Mouse (Mus musculus) liver, postnatal 0 days (tissue): ENCODE measurements around the gene Fbxw10. TPM values are rescaled to one million over a fixed set of nuclear protein-coding genes. Genes with fewer than 3 reads are reported as not detected.

Source experiments
- ATAC-seq: fragments of 200-750 bp; cut with Nextera tagmentation; 2 replicates; pipeline ENCODE4 v1.8.0; 2017; ENCODE audit warnings: mild to moderate bottlenecking, moderate library complexity
- DNase-seq: peaks from one replicate; pipeline ENCODE4 v3.0.0-alpha.2; 2016
- H3K27ac ChIP-seq: fragments of 300-500 bp; sonication (generic); 2 replicates; pipeline ENCODE4 v1.5.1; 2014; ENCODE audit warnings: antibody characterized with exemption, moderate library complexity, mild to moderate bottlenecking, low read depth
- H3K27me3 ChIP-seq: fragments of 300-500 bp; sonication (generic); 2 replicates; pipeline ENCODE4 v1.6.1; 2014; ENCODE audit warnings: low read length, control low read depth, mixed read lengths; ENCODE audit not compliant: insufficient read depth
- H3K36me3 ChIP-seq: fragments of 300-500 bp; sonication (generic); replicated peaks from 2 replicates; pipeline ENCODE4 v1.6.1; 2014; ENCODE audit warnings: mild to moderate bottlenecking, control low read depth, low read length, moderate library complexity, mixed read lengths; ENCODE audit not compliant: insufficient read depth
- H3K4me1 ChIP-seq: fragments of 300-500 bp; sonication (generic); 2 replicates; pipeline ENCODE4 v1.6.1; 2014; ENCODE audit warnings: antibody characterized with exemption, mild to moderate bottlenecking, control low read depth; ENCODE audit not compliant: insufficient read depth
- H3K4me2 ChIP-seq: fragments of 300-500 bp; sonication (generic); 2 replicates; pipeline ENCODE4 v1.6.1; 2014; ENCODE audit warnings: low read depth, mild to moderate bottlenecking, low read length, moderate library complexity, mixed read lengths
- H3K4me3 ChIP-seq: fragments of 300-500 bp; sonication (generic); 2 replicates; pipeline ENCODE4 v1.5.1; 2014; ENCODE audit warnings: low read depth, low read length
- H3K9ac ChIP-seq: fragments of 300-500 bp; sonication (generic); replicated peaks from 2 replicates; pipeline ENCODE4 v1.6.1; 2014; ENCODE audit warnings: mild to moderate bottlenecking, moderate library complexity
- H3K9me3 ChIP-seq: fragments of 300-500 bp; sonication (generic); 2 replicates; pipeline ENCODE4 v1.6.1; 2016; ENCODE audit warnings: mild to moderate bottlenecking, control low read depth, low read length, mixed read lengths
- CTCF ChIP-seq: sonication (generic); IDR thresholded peaks from 2 replicates; pipeline ENCODE4 v1.5.1; 2016; ENCODE audit warnings: antibody characterized with exemption, low read depth
- EP300 ChIP-seq: IDR thresholded peaks from 2 replicates; pipeline ENCODE4 v1.6.1; 2016; ENCODE audit warnings: antibody characterized with exemption, low read depth, mild to moderate bottlenecking
- WGBS: fragments of 180-500 bp; shearing (Covaris S2); extraction: QIAGEN DNeasy Blood & Tissue Kit; methylation state at CpG from one replicate; pipeline ENCODE4 v1.1.7; 2014; ENCODE audit not compliant: insufficient replicate concordance; 5-methylcytosine and 5-hydroxymethylcytosine counted together
- polyA plus RNA-seq: library from polyadenylated mRNA; unstranded; fragments of >200 nt; fragmentation: Nextera tagmentation; extraction: Ambion mirVana; gene quantifications from 2 replicates; pipeline ENCODE4 v1.2.1, GENCODE M21; 2015

The Fbxw10 gene
- polyA plus RNA-seq, 1 experiment from 2014 or later: 0.13 TPM

DNA sequence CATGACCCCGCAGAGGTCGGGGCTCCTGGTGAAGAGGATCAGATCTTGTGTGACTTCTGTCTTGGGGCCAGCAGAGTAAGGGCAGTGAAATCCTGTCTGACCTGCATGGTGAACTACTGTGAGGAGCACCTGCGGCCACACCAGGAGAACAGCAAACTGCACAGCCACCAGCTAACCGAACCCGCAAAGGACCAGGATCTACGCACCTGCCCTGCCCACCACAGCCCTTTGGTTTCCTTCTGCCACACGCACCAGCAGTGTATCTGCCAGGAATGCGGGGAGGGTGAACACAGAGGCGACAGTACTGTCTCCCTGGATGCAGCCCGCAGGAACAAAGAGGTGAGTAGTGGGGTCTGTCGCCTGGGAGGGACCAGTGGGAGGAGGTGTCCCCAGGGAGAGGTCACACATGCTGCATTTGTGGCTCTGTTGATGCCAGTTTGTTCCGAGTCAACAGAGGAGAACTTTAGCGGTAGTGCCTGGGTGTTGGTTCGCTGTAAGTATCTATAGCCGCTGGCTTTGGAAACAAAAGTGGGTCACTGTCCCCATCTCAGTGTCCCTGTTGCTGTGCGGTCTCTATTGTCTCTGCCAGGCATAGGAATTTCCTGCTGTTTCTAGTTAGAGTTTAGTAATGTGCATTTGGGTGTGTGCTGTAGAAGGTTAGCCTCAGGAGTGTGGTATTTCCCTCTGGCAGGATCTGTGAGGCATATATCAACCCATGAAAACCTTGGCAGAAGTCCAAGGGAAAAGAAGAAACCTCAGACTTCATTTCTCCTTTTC, 26.0 kb upstream of the Fbxw10 start:
- ATAC-seq (peak; percentile 25; the same call in 1 of the 2 replicates), DNase-seq (peak; percentile 40)
- Histone ChIP-seq H3K9ac (0 out of 2 replicates have a peak overlapping the region, but pooled peaks have one; percentile 17), H3K4me2 (peak overlapping the region; percentile 67), H3K27ac (0 out of 2 replicates have a peak overlapping the region, but pooled peaks have one; percentile 26), H3K27me3 (no peaks in the 10 kb centered on the region), H3K4me3 (peak overlapping the region; percentile 44), H3K9me3 (no peaks in the 10 kb centered on the region), H3K4me1 (peaks cover 22% of the 10 kb centered on the region), H3K36me3 (no peaks in the 10 kb centered on the region)
- 4% methylated on average over 16 of the region's 16 CpGs for WGBS
- no peak for TF ChIP-seq CTCF
- TF ChIP-seq EP300: no peak

DNA sequence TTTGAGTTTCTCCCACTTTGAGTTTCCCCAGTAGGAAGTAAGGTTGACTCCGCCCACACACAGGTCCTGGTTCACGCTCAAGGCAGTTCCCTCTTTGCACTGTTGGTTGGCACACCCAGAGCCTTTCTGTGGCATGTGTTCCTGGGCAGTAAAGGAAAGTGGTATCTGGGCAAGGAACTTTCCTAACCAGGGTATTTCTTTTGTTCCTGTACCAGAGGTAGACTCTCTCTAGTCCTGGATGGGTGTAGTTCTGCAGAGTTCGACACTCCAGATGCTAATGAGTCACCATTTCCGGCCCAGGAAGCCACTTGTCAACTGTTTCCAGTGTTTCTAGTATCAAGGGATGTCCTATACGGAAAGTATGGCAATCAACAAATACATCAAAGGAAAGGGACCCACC, 25.0 kb upstream of the Fbxw10 start:
- no peak for TF ChIP-seq EP300
- no peak for TF ChIP-seq CTCF
- H3K9me3 ChIP-seq: no peaks in the 10 kb centered on the region
- WGBS: 32% methylated on average over 5 of the region's 5 CpGs
- no peaks in the 10 kb centered on the region for H3K36me3 ChIP-seq
- no peak overlapping the region for H3K9ac ChIP-seq
- H3K27ac ChIP-seq: no peak overlapping the region
- ATAC-seq (no peak), DNase-seq (peak; percentile 22)
- H3K4me1 ChIP-seq: peaks cover 22% of the 10 kb centered on the region
- no peaks in the 10 kb centered on the region for H3K27me3 ChIP-seq
- peak overlapping the region; percentile 47 for H3K4me2 ChIP-seq
- peak overlapping the region; percentile 22; the same call in 1 of the 2 replicates for H3K4me3 ChIP-seq

DNA sequence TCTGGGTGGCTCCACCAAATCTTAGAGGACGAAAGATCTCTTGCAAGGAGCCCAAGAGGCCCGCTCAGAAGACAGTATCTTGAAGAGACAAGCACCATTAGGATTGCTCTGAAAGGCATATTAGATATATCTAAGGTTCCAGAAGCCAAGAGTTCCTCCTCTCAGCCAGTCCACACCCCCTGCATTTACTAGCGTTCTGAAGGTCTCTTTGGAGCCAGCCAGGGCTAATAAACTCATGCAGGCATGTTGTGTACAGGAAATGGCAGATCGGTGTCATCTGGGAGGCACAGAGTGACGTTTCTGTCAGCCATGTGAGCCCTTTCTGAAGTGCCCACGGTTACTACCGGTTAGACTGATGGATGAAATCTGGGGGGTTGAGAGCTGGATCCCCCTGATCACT, 22.7 kb upstream of the Fbxw10 start:
- DNase-seq (no peak), ATAC-seq (no peak)
- Histone ChIP-seq H3K4me1 (peaks cover 21% of the 10 kb centered on the region), H3K4me2 (no peak overlapping the region), H3K4me3 (no peak overlapping the region), H3K36me3 (no peaks in the 10 kb centered on the region), H3K9me3 (no peaks in the 10 kb centered on the region), H3K9ac (no peak overlapping the region), H3K27me3 (no peaks in the 10 kb centered on the region), H3K27ac (no peak overlapping the region)
- 44% methylated on average over 7 of the region's 7 CpGs for WGBS
- TF ChIP-seq CTCF (no peak), EP300 (no peak)

DNA sequence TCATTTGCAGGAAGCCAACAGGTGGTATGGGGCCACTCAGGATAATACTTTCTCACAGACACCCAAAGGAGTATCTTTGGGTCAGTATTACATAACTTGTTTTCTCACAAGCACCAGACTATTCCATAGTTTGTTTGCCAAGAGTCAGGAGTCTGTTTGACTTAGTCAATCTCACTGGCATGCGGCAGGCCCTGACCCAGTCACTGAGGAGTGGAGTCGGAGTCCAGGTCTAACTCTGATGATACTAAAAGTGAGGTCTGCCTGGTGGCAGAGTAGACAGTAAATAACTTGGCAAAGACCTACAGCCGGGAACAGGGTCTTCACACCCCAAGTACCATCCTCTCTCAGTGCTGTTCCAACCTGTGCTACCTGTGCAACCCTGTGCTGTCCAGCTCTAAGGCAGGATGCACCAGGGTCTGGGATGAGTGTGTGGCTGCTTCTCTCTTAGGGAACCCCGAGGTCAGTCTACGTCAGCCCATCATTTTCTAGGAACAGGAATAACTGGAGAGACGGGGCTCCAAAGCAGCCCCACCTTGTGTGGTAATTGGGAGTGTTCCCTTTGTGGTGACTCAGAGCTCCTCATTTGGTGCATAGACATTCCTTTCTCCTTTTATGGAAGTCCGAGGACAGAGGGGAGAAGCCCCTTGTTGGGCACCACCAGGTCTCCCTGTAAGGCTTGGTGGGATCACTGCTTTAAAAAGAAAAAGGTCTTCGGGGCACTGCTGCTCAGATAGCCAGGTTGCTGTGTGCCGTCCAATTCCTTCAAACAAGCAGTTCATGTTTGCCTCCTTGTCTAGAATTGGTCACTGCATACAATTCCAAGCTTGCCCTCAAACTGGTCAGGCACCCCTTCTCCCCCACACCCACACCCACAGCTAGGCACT, 21.4 kb upstream of the Fbxw10 start:
- Histone ChIP-seq H3K36me3 (no peaks in the 10 kb centered on the region), H3K9ac (no peak overlapping the region), H3K4me3 (no peak overlapping the region), H3K9me3 (no peaks in the 10 kb centered on the region), H3K4me2 (no peak overlapping the region), H3K4me1 (peaks cover 9% of the 10 kb centered on the region), H3K27ac (no peak overlapping the region), H3K27me3 (no peaks in the 10 kb centered on the region)
- DNase-seq (no peak), ATAC-seq (no peak)
- 73% methylated on average over 9 of the region's 9 CpGs for WGBS
- TF ChIP-seq EP300 (no peak), CTCF (no peak)

DNA sequence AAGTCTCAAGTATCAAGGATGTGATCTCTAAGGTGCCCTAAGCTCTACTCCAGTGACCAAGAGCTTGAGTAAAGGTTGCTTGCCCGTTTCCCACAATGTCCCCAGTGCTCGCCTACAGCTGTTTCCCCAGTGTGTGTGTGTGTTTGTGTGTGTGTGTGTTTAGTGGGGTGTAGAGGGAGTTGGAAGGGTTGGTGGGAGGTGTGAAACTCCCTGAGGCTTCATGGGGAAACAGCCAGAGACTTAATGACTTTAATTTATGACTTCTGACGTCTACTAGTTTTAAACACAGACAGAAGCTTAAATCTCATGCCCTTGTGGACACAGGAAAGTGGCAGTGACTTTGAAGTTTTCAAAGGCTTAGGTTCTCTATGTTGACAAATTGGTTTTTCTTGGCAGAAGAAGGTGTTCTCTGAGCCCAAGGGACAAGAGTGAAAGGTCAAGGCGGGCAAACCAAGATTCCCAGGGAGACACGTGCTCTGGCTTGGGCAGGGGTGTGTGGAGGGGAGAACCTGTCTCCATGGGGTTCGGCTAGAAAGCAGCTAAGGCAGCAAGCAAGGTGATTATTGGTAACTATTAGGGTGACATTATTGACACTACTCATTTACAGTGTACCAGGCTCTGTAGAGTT, 20.6 kb upstream of the Fbxw10 start:
- Histone ChIP-seq H3K36me3 (no peaks in the 10 kb centered on the region), H3K9me3 (no peaks in the 10 kb centered on the region), H3K27ac (no peak overlapping the region), H3K27me3 (no peaks in the 10 kb centered on the region), H3K4me2 (no peak overlapping the region), H3K4me1 (peaks cover 3% of the 10 kb centered on the region; the same call in 1 of the 2 replicates), H3K4me3 (no peak overlapping the region), H3K9ac (no peak overlapping the region)
- DNase-seq (no peak), ATAC-seq (no peak)
- WGBS: 69% methylated on average over 6 of the region's 6 CpGs
- TF ChIP-seq CTCF (no peak), EP300 (no peak)

DNA sequence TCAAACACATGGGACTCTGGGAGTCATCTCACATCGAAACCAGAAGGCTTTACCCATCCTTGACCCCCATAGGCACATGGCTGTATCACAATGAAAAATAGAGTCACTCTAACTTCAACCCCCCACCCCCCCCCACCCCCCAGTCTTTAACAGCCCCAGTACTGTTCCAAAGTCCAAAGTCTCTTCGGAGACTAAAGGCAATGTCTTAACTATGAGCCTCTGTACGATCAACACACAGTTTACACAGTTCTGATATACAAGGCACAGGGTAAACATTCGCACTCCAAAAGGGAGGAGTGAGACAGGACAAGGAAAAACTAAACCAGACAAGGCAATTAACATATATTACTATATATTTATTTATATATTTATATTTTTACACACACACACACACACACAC, 19.7 kb upstream of the Fbxw10 start:
- WGBS: 70% methylated on average over 4 of the region's 4 CpGs
- Histone ChIP-seq H3K9me3 (no peaks in the 10 kb centered on the region), H3K4me3 (no peak overlapping the region), H3K4me2 (no peak overlapping the region), H3K27me3 (no peaks in the 10 kb centered on the region), H3K9ac (no peak overlapping the region), H3K4me1 (no peaks in the 10 kb centered on the region), H3K27ac (no peak overlapping the region), H3K36me3 (no peaks in the 10 kb centered on the region)
- DNase-seq (no peak), ATAC-seq (no peak)
- TF ChIP-seq EP300 (no peak), CTCF (no peak)
